Comparison of ENCODE assay signal across 8 mouse cellular contexts in genomic region chr17:84626857-84627305, GRCm38 (mm10). TPM values are rescaled to one million over a fixed set of nuclear protein-coding genes. Genes with fewer than 3 reads are reported as not detected.
DNase-seq lines count a peak whose midpoint lies in the region; ATAC-seq lines count a peak whose summit lies in the region.

No protein-coding gene starts in this region.

- ATAC-seq in lung, embryonic 15.5 days (ENCODE audit: borderline replicate concordance, extremely low read depth, low FRiP score, low TSS enrichment), result peak; percentile 40; the same call in 1 of the 2 replicates
- ATAC-seq in forebrain, embryonic 14.5 days, result peak; percentile 53
- ATAC-seq in limb, embryonic 13.5 days (ENCODE audit: low FRiP score, low read depth), result peak; percentile 21
- ATAC-seq in stomach, embryonic 15.5 days (ENCODE audit: insufficient read depth, low FRiP score, low read depth), result peak; percentile 10; the same call in 1 of the 2 replicates
- no peak for ATAC-seq in megakaryocyte progenitor cell, adult 5-6 weeks (replicated peaks; ENCODE audit: poor library complexity)

- peak overlapping the region; percentile 81 for H3K4me2 ChIP-seq in lung, embryonic 15.5 days
- H3K4me2 ChIP-seq in forebrain, embryonic 14.5 days (ENCODE audit: low read length), result peak overlapping the region; percentile 64
- peak overlapping the region; percentile 70 for H3K4me2 ChIP-seq in limb, embryonic 13.5 days (replicated peaks)
- peak overlapping the region; percentile 87 for H3K4me2 ChIP-seq in stomach, embryonic 15.5 days

- H3K4me1 ChIP-seq in lung, embryonic 15.5 days, result peaks cover 14% of the 10 kb centered on the region
- peaks cover 4% of the 10 kb centered on the region for H3K4me1 ChIP-seq in forebrain, embryonic 14.5 days (ENCODE audit: control insufficient read depth, insufficient read depth, low read length)
- H3K4me1 ChIP-seq in limb, embryonic 13.5 days, result peaks cover 26% of the 10 kb centered on the region
- peaks cover 4% of the 10 kb centered on the region; the same call in 1 of the 2 replicates for H3K4me1 ChIP-seq in stomach, embryonic 15.5 days

- no peaks in the 10 kb centered on the region for H3K9me3 ChIP-seq in lung, embryonic 15.5 days
- no peaks in the 10 kb centered on the region for H3K9me3 ChIP-seq in forebrain, embryonic 14.5 days (replicated peaks; ENCODE audit: control insufficient read depth, low read length)
- no peaks in the 10 kb centered on the region for H3K9me3 ChIP-seq in limb, embryonic 13.5 days
- H3K9me3 ChIP-seq in stomach, embryonic 15.5 days, result no peaks in the 10 kb centered on the region

- 18% methylated on average over 9 of the region's 9 CpGs for WGBS in lung, embryonic 15.5 days
- WGBS in forebrain, embryonic 14.5 days, result 29% methylated on average over 9 of the region's 9 CpGs
- WGBS in limb, embryonic 13.5 days, result 26% methylated on average over 9 of the region's 9 CpGs
- WGBS in stomach, embryonic 15.5 days, result 17% methylated on average over 9 of the region's 9 CpGs

- peak overlapping the region; percentile 64 for H3K4me3 ChIP-seq in lung, embryonic 15.5 days
- peak overlapping the region; percentile 56 for H3K4me3 ChIP-seq in forebrain, embryonic 14.5 days (ENCODE audit: low read depth, low read length)
- H3K4me3 ChIP-seq in limb, embryonic 13.5 days, result peak overlapping the region; percentile 60
- H3K4me3 ChIP-seq in stomach, embryonic 15.5 days (replicated peaks), result peak overlapping the region; percentile 70

- H3K27me3 ChIP-seq in lung, embryonic 15.5 days, result no peaks in the 10 kb centered on the region
- H3K27me3 ChIP-seq in forebrain, embryonic 14.5 days (replicated peaks; ENCODE audit: control insufficient read depth, insufficient read depth, low read length), result no peaks in the 10 kb centered on the region
- no peaks in the 10 kb centered on the region for H3K27me3 ChIP-seq in limb, embryonic 13.5 days
- H3K27me3 ChIP-seq in stomach, embryonic 15.5 days (replicated peaks), result no peaks in the 10 kb centered on the region

- no peak for DNase-seq in lung, postnatal 25 days (ENCODE audit: low spot score)
- DNase-seq in cerebellum, adult 18-20 months, result peak; percentile 17 to 41
- DNase-seq in forebrain, embryonic 14.5 days (ENCODE audit: low spot score), result peak; percentile 30
- DNase-seq in urinary bladder, adult 2 months (ENCODE audit: low spot score), result no peak

- H3K27ac ChIP-seq in lung, embryonic 15.5 days, result no peak overlapping the region; the same call in 1 of the 2 replicates
- H3K27ac ChIP-seq in forebrain, embryonic 14.5 days (ENCODE audit: low read depth, low read length), result no peak overlapping the region
- peak overlapping the region; percentile 77 for H3K27ac ChIP-seq in limb, embryonic 13.5 days
- no peak overlapping the region; the same call in 1 of the 2 replicates for H3K27ac ChIP-seq in stomach, embryonic 15.5 days

- H3K9ac ChIP-seq in lung, embryonic 15.5 days, result peak overlapping the region; percentile 61
- H3K9ac ChIP-seq in forebrain, embryonic 14.5 days (ENCODE audit: low read length), result peak overlapping the region; percentile 80
- peak overlapping the region; percentile 68 for H3K9ac ChIP-seq in limb, embryonic 13.5 days
- peak overlapping the region; percentile 25; the same call in 1 of the 2 replicates for H3K9ac ChIP-seq in stomach, embryonic 15.5 days

- H3K36me3 ChIP-seq in lung, embryonic 15.5 days, result no peaks in the 10 kb centered on the region
- H3K36me3 ChIP-seq in forebrain, embryonic 14.5 days (ENCODE audit: control insufficient read depth, insufficient read depth, low read length), result no peaks in the 10 kb centered on the region
- no peaks in the 10 kb centered on the region for H3K36me3 ChIP-seq in limb, embryonic 13.5 days
- no peaks in the 10 kb centered on the region for H3K36me3 ChIP-seq in stomach, embryonic 15.5 days

RNA-seq across cellular contexts. Expression of gene Dync2li1, which starts 0.6 kb away (rescaled TPM):
- 38.9 and 39.4 TPM in 2 replicates for polyA plus RNA-seq in lung, embryonic 15.5 days (2015; fragmentation: Nextera tagmentation; extraction: Ambion mirVana)
- polyA plus RNA-seq in forebrain, embryonic 14.5 days (2014; fragmentation: Nextera tagmentation; extraction: Ambion mirVana), result 42.5 and 43.3 TPM in 2 replicates
- 36.4 and 39.9 TPM in 2 replicates for polyA plus RNA-seq in limb, embryonic 13.5 days (2015; fragmentation: Nextera tagmentation; extraction: Ambion mirVana)
- 27.8 and 31.4 TPM in 2 replicates for polyA plus RNA-seq in stomach, embryonic 15.5 days (2015; fragmentation: Nextera tagmentation; extraction: Ambion mirVana)
- 4.9 and 6.3 TPM in 2 replicates for total RNA-seq in megakaryocyte progenitor cell, adult 5-6 weeks (2015)
- 3.5 and 5.9 TPM in 2 replicates for total RNA-seq in megakaryocyte progenitor cell, adult 5-6 weeks (2017)
- polyA plus RNA-seq in urinary bladder, adult 2 months (2012; rRNA removed), result 21.1 and 23.9 TPM in 2 replicates

RNA-seq across cellular contexts. Expression of gene Abcg8, which starts 49.2 kb away (rescaled TPM):
- polyA plus RNA-seq in lung, embryonic 15.5 days (2015; fragmentation: Nextera tagmentation; extraction: Ambion mirVana), result 0.06 TPM in 1 of 2 replicates, not detected in the other
- 0.05 TPM in 1 of 2 replicates, not detected in the other for polyA plus RNA-seq in forebrain, embryonic 14.5 days (2014; fragmentation: Nextera tagmentation; extraction: Ambion mirVana)
- 0.15 TPM in 1 of 2 replicates, not detected in the other for polyA plus RNA-seq in limb, embryonic 13.5 days (2015; fragmentation: Nextera tagmentation; extraction: Ambion mirVana)
- polyA plus RNA-seq in stomach, embryonic 15.5 days (2015; fragmentation: Nextera tagmentation; extraction: Ambion mirVana), result 0.14 and 0.15 TPM in 2 replicates
- not detected in 2 replicates for total RNA-seq in megakaryocyte progenitor cell, adult 5-6 weeks (2015)
- not detected in 2 replicates for total RNA-seq in megakaryocyte progenitor cell, adult 5-6 weeks (2017)
- 0.10 and 0.12 TPM in 2 replicates for polyA plus RNA-seq in urinary bladder, adult 2 months (2012; rRNA removed)

RNA-seq across cellular contexts. Expression of gene Abcg5, which starts 55.9 kb away (rescaled TPM):
- 0.46 and 0.68 TPM in 2 replicates for polyA plus RNA-seq in lung, embryonic 15.5 days (2015; fragmentation: Nextera tagmentation; extraction: Ambion mirVana)
- polyA plus RNA-seq in forebrain, embryonic 14.5 days (2014; fragmentation: Nextera tagmentation; extraction: Ambion mirVana), result 3.6 and 4.1 TPM in 2 replicates
- 1.4 and 1.6 TPM in 2 replicates for polyA plus RNA-seq in limb, embryonic 13.5 days (2015; fragmentation: Nextera tagmentation; extraction: Ambion mirVana)
- polyA plus RNA-seq in stomach, embryonic 15.5 days (2015; fragmentation: Nextera tagmentation; extraction: Ambion mirVana), result 0.90 and 1.4 TPM in 2 replicates
- total RNA-seq in megakaryocyte progenitor cell, adult 5-6 weeks (2015), result not detected in 2 replicates
- not detected in 2 replicates for total RNA-seq in megakaryocyte progenitor cell, adult 5-6 weeks (2017)
- polyA plus RNA-seq in urinary bladder, adult 2 months (2012; rRNA removed), result 0.66 and 0.84 TPM in 2 replicates

Comparison
In these comparisons a context has a peak if more than half of its experiments do, and no peak if none do; other contexts are left out.
1. H3K9ac ChIP-seq: peak in every context shown above with its lines; median percentile 80 in forebrain, embryonic 14.5 days; 68 in limb, embryonic 13.5 days; 61 in lung, embryonic 15.5 days; 25 in stomach, embryonic 15.5 days.
2. DNase-seq: peak in cerebellum, adult 18-20 months (2 of 2) and forebrain, embryonic 14.5 days (single experiment); none in lung, postnatal 25 days (single experiment) and urinary bladder, adult 2 months (single experiment).
3. Peak in every context shown above with its lines, with median percentiles within 50 percentile points of each other: H3K4me2 ChIP-seq and H3K4me3 ChIP-seq.